Mouse (Mus musculus) brain, embryonic 14.5 days (tissue): ENCODE data around the gene Cpeb3.

Experiments used
- CTCF ChIP-seq: fragments of 200-500 bp; IDR thresholded peaks from 2 replicates; pipeline ENCODE4 v1.5.1; 2012; ENCODE audit warnings: inconsistent platforms, mild to moderate bottlenecking, moderate library complexity, borderline replicate concordance; ENCODE audit not compliant: insufficient read depth, insufficient read length; ENCODE audit errors: extremely low read depth
- POLR2A ChIP-seq: fragments of 200-500 bp; IDR thresholded peaks from 2 replicates; pipeline ENCODE4 v1.6.1; 2012; ENCODE audit warnings: mild to moderate bottlenecking, inconsistent platforms, borderline replicate concordance; ENCODE audit not compliant: poor library complexity, insufficient read depth, insufficient read length, severe bottlenecking; ENCODE audit errors: extremely low read depth

- no peak for TF ChIP-seq CTCF
- no peak for TF ChIP-seq POLR2A
Observed at GRCm38 (mm10) chr19:37111831-37112230, 96.6 kb downstream of the Cpeb3 start.
